Mouse (Mus musculus) heart, postnatal 36 days (tissue): ENCODE data around the gene D10Jhu81e. TPM values are rescaled to one million over a fixed set of nuclear protein-coding genes. Genes with fewer than 3 reads are reported as not detected.

Source experiments
- DNase-seq, 2 experiments: peaks; one replicate each; pipeline ENCODE4 v3.0.0; 2021 to 2022
- intact Hi-C: fragments of 180-260 bp; cut with DNase I; formaldehyde crosslinking; loops from one replicate; pipeline ENCODE4 v1.15.1; 2025
- total RNA-seq, 2 experiments: library from RNA; stranded (reverse); gene quantifications; 2 replicates each; pipeline ENCODE4 v1.2.3; 2021

Gene D10Jhu81e
- total RNA-seq, 2 experiments from 2014 or later: 528 to 541 TPM

DNA sequence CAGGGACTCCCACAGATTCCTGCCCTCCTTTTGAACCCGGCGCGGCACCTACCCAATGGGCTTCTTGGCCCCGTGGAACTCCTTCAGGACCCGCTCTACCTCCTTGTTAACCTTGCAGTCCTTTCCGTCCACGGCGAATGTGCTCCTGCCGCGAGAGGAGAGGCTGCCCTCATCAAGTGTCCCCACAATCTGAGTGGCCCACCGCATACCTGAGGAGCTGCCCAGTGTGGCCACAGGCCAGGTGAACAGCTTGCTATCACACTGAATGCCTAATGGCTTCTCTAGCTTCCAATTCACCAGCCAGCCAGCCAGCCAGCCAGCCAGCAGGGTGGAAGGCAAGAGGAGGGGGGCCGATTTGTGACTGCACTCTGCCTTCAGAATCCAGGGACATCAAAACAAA lies 4.8 kb downstream of the D10Jhu81e start:
- no peak for DNase-seq
- intact Hi-C loops: loop anchor here (5.0 to 10.0 kb wide), 2 partner anchors 137 to 540 kb away; partner anchors contain the start of gene Ube2g2

DNA sequence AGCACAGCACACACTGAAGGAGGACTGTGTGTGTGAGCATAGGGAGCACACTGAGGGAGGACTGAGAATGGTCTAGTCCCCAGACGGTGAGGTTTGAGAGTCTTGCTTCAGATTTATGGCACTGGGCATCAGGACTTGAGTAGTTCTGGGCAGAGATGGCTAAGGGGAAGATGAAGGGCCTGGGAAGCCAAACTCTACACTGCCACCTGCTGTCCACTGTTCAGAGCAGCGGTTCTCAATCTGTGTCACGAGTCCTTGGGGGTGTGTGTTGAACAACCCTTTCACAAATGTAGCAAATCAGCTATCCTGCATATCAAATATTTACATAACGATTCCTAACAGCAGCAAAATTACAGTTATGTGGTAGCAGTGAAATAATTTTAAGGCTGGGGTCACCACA lies 5.7 kb downstream of the D10Jhu81e start:
- intact Hi-C loops: loop anchor here (5.0 to 10.0 kb wide), 2 partner anchors 137 to 539 kb away; partner anchors contain the start of gene Ube2g2

DNA sequence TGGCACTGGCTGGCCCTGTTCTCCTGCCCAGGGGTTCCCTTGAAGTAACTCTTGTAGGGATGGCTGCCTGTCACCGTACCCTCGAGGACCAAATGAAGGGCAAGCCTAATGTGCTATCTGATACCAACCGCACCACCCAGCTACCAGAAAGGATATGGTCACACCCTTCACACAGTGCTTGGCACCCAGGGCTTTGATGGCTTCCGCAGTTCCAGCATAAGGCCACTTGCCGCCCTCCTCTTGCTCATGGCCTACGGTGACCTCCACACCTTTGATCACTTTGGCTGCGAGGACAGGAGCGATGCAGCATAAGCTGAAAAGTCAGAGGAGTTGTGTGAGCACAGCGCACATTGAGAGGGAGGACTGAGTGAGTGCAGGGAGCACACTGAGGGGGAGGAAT lies 6.3 kb downstream of the D10Jhu81e start:
- intact Hi-C loops: loop anchor here (5.0 to 10.0 kb wide), 2 partner anchors 136 to 538 kb away; partner anchors contain the start of gene Ube2g2
- DNase-seq: no peak

More for the DNA sequence above, 5.7 kb downstream of the D10Jhu81e start:
- DNase-seq: peak; percentile 75 to 76

DNA sequence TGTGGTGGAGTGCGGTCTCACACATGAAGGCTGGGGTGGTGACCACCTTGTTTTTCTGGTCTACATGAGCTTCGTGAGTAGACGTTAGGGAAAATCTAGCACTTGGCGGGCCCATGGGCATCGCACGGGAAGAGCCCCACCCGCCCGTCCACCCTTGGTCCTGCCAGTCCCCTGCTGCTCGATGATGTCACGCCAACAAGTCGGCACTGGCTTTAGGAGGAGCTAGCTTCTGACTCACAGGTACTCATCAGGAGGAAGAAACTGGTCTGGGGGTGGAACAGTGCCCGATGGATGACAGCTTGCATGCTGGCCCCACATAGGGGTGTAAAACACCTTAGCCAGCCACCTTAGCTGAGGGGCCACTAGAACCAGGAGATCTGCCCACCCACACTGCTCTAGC lies 6.9 kb downstream of the D10Jhu81e start:
- no peak for DNase-seq
- intact Hi-C loops: loop anchor here (5.0 to 10.0 kb wide), 2 partner anchors 135 to 538 kb away; partner anchors contain the start of gene Ube2g2

DNA sequence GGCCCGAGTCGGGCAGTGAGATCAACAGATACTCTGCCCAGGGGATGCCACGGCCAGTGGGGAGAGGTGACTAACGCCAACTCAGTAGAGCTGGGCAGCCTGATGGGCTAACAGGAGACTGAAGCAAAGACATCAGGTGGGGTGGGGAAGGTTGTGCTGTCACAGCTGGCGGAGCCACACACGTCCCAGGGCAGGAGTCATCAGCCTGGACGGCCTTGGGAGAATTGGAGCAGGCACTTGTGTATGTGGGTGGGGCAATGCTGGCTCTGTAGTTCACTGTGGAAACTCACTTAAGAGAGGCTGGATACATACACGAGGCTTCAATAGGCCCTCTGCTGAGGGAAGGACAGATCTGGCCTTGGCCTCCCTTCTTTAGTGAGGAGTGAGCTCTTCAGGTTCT lies 8.5 kb downstream of the D10Jhu81e start:
- DNase-seq: no peak
- intact Hi-C loops: loop anchor here (5.0 to 10.0 kb wide), 2 partner anchors 134 to 536 kb away; partner anchors contain the start of gene Ube2g2

DNA sequence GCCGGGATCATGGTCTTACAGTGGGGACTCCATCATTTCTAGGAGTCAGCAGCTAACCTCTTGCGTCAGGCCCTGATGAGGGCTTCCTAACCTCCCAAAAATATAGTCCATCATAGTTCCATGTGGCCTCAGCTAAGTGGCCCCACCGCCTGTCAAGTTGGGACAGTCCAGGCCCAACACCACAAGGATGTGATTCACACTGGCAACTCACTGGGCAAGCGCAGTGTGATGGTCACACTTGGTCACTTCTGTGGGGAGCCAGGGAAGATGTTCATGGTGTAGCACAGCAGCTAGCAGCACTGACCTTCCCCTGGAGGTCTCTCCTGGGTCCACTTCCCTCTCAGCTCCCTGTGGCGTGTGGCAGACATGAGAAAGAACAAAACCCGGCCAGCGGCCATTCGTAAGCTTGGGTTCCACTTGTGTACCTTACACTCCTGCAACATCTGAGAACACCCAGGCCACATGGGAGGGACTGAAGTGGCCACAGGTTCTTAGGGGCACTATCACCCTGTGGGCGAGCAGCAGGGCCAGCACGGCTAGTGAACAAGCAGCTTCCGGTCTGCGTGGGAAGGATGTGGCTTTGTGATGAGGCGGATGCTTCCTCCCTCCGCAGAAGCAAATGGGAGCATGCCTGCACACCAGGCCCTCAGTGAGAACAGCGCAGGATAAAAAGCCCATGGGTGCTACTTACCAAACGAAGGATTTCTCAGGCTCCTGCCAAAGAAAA lies 9.1 kb downstream of the D10Jhu81e start:
- intact Hi-C loops: loop anchor here (1.0 to 10.0 kb wide), 3 partner anchors 91 to 536 kb away; partner anchors contain the start of genes Icosl and Ube2g2
- DNase-seq: peak in 1 of 2 experiments; percentile 32

DNA sequence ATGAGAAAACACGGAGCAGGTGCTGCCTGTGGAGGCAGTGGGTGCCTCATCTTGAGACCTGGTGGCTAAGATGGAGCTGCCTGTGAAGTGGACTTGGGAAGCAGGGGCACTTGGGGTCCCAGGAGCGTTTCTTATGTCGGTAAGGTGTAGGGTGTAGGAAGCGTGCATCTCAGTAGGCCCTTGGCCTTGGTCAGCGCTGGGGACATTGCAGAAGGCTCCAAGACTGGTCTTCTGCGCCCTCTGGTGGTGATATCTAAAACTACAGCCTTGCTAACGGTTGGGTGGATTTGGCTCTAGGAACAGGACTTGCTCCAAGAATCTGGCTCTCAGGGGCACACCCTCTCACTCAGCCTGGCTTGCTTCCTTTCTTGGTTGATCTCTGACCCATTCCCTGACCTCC lies 9.7 kb downstream of the D10Jhu81e start:
- intact Hi-C loops: loop anchor here (1.0 to 10.0 kb wide), 3 partner anchors 91 to 535 kb away; partner anchors contain the start of genes Icosl and Ube2g2
- peak; percentile 88 to 89 for DNase-seq

DNA sequence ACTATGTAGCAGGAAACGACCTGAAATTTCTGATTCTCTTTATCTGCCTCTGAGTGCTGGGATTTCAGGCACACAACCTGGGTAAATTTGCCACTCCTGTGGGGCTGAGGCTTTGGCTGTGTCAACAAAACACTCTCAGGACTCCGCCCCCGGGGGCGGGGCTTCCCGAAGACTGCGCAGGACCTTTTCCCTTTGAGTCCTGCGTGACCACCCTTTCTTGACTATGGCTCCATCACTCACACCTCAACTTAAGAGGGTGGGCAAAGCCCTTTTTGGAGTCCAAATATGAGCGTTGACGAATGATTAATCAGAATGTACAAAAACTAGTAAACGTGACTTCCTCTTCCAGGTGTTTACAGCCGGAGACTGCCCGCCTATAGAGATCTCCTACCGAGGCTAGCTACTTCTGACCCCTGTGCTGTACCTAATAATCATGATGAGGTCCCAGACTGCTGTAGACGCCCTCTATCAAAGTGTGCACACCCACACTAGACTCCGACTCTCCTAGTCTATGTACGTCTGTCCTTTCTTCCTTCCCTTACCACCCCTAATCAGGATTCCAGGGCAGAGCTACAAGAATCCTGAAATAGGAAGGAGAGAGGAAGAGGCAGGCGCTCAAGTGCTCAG lies 10.2 kb downstream of the D10Jhu81e start:
- DNase-seq: peak; percentile 62 to 69
- intact Hi-C loops: no loop called here

DNA sequence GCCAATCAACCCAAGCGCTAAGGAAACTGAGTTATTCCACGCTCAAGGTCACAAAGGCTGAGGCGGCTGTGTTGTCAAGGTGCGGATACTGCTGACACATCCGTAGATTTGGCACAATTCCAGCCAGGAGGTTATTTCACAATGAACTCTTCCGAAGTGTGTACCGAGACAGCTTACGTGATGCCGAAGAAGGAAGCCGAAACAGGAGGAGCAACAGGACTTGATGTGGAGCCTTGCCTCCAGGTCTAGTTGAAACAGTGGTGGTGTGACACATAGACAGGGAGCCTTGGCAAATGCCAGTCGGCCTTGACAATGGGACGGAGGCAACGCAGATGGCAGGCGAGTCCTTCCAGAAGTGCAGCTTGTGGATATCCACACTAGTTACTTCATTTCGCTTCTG lies 11.5 kb downstream of the D10Jhu81e start:
- DNase-seq: no peak

DNA sequence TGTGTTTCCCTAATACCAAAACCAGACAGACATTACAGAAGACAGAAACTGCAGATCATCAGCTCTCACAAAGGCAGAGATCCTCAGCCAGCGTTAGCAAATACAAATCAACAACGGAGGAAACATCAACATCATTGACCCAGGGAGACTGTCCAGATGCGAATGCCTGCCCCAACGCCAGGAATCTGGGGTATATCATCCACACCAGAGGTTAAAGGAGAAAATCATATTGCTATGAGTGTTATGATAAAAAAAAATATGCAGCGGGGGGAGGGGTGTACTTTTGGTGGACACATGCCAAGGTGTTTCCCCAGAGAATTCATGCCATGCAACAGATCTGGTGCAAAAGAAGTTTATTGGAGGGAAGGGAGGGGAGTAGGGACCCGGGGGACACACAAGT lies 12.7 kb downstream of the D10Jhu81e start:
- intact Hi-C loops: no loop called here

More for the DNA sequence above, 11.5 kb downstream of the D10Jhu81e start:
- intact Hi-C loops: no loop called here

DNA sequence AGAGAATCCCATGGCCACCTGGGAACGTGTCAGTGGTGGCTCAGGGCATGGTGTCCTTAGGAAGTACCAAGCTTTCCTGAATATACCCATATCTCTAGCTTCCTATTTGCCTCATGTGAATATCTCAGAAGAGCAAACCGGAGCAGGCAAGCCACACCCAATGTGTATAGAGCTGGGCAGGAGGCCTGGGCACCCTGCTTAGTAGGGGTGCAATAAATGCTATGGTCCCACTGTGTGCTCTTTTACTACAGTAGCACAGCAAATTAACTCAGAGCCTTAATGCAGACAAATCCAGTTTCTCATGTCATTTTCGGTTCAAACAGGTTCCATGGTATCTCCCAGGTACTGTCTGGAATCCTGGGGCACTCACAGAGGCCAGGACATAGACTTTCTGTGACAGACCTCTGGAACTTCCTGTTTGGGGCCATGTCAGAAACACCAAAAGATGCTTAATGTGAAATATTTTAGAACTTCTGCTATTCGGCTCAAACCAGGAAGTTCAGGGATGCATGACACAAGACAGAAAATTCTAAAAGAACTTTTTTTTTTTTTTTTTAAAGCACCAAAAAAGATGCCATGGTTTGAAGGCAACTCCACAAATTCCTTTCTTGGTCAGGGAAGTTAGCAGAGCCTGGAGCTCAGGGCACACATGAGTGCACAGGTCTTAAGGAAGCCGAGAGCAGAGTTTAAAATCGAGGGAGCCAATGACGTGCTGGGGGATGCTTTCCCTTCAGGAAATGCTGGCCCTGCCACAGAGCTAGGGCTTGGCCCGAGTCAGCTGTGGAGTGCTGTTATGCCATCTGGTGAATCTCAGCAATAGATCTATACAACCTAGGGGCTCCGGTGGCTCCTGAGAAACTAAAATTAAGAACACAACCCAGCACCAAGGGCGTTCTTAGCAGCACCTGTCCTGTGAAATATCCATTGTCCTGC lies 20.5 kb downstream of the D10Jhu81e start:
- intact Hi-C loops: no loop called here
- no peak for DNase-seq

More for the DNA sequence above, 12.7 kb downstream of the D10Jhu81e start:
- no peak for DNase-seq

DNA sequence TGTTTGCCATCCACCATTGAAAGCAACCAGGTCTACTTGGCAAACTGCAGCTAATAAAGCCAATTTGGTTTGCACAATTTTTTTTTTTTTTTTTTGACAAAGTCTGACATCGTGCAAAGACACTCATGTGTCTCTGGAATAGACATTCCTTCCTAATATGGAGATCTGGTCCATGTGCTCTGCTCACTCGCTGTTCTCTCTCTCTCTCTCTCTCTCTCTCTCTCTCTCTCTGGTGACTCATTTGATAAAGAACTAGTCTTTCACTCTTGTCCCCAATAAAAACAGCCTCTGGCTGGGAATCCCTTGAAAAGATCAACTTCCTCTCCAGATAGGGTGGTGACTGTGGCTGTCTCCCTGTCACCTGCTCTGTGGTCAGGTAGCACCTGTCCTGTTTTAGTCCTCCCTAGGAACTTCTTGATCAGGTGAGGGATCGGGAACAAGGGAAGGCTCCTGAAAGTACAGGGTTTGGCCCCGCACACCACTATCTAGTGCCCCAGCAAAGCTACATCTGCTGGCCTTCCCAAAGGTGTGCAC lies 21.6 kb downstream of the D10Jhu81e start:
- intact Hi-C loops: no loop called here
- no peak for DNase-seq

DNA sequence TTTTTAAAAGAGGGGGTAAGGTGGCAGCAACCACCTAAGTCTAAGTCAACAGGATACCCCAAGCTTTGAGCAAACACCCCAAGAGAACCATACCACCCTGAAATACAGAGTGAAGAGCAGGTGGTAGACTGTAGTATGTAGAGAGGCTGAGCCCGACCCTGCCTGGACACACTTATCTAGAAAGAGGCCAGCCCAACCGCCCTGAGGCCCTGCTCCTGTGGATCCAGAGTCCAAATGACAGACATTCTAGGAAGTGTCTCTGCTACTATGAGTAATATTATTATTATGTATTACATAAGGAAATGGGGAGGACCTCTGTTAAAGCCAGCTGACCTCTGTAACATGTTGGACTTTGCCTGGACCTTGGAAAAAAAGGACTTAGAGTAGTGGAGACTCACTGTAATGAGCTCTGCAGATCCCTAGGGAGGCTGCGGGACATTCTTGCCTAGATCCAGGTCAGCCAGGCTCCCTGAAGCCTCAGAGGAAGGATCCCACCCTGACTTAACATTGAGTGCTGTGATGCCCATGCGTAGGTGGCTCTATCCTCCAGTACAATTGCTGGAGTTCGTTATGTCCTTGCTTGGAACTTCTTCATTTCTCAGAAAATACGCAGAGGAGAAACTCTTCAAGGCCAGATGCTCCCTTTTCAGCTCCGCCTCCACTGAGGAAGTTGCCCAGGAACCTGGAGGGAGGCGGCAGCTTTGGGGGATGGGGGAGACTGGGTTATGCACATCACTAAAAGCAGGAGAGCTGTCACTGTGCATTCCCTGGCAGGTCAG lies 25.7 kb downstream of the D10Jhu81e start:
- intact Hi-C loops: loop anchor here (5.0 kb wide), 1 partner anchor 72 kb away; no protein-coding TSS in a partner anchor
- no peak for DNase-seq

DNA sequence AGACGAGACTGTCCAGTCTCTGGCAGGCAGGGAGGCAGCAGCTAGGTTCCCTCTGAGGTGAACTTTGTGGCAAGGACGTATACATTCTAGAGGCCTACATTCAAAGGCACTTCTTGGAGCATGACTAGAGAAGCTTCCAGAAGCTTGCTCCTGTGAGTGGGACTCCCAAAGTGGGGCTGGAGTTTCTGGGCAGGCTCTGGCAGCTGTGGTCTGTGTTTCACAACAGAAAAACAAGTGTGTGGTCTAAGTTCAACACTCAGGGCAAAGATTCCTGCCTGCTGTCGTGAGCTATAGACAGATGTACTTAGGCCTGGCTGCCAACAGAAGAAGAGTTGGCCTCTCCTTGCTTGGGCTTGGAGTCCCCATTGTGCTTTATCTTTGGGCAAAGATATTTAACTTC lies 28.7 kb downstream of the D10Jhu81e start:
- no peak for DNase-seq
- intact Hi-C loops: loop anchor here (5.0 kb wide), 1 partner anchor 69 kb away; no protein-coding TSS in a partner anchor

DNA sequence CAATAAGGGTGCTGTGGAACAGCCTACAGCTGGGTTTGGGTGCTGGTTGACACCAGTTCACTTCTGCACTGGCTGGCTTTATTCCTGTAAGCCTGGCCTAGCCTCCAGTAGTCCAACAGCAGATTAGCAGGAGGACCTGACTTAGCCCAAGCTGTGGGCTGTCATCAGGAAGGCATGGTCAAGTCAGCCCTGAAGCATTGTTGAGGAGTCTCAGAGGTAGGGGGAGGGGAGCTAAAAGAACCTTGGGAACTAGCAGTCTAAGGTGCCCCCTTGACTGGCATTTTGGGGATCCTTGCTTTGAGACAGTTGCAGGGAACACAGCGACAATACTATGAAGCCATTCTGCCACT lies 29.4 kb downstream of the D10Jhu81e start:
- intact Hi-C loops: loop anchor here (5.0 kb wide), 1 partner anchor 68 kb away; no protein-coding TSS in a partner anchor
- DNase-seq: no peak

DNA sequence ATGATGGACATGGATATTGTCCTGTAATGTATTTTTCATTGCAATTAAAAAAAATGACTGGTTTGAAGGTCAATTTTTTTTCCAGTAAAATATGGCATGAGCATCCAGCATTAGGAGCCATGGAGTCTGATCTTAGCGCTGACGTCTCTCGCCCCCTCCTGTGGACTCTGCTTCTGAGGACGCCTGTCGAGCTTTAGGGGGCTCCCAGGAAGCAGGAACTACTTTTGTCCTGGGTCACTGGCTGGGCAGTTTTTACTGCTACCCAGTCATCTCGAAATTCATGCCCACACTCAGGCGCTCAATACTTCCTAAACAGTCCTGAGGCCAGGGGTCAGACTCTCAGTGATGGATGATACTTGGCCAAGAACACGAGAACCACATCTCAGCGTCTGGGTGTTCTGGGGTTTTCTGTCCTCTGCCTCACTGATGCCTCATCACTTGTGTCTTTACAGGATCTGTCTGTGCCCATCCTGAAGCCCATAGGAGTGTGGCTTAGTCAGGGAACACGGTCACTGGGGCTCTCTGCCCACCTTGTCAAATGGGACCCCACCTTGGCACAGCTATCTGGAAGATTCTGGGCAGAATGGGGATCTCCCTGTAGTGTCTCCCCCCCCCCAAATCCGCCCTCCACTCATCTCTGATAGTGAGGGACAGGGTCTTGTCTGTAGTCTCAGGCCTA lies 29.9 kb downstream of the D10Jhu81e start:
- no peak for DNase-seq
- intact Hi-C loops: loop anchor here (5.0 kb wide), 1 partner anchor 67 kb away; no protein-coding TSS in a partner anchor

DNA sequence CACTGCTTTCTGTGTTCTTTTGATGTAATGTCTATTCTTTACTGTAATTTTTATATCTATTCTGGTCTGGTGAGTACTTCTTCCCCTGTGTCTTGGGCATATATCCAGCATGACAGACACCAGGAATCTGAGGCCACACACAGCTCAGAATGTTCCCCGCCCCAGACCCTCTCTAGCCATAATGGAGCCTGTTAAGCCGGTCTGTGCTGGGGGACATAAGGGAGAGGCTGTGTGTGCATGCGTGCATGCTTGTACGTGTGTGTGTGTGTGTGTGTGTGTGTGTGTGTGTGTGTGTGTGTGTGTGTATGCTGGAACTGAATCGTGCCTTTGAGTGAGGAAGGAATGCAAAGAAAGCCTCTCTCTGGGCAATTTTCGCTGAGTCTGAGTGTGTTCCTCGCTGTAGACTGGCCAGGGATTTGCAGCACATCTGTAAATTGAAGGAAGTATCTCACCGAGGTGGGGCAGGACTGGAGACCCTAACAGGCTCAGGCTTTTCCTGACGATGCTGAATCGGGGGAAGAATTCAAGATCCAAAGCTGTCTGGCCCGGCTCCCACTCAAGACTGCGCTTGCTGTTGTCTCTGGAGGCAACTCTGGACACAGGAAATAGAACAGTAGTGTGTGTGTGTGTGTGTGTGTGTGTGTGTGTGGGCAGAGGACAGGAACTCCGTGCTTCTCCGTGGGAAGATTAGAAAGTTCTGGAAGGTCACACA lies 30.6 kb downstream of the D10Jhu81e start:
- peak; percentile 67 to 70 for DNase-seq
- intact Hi-C loops: no loop called here

DNA sequence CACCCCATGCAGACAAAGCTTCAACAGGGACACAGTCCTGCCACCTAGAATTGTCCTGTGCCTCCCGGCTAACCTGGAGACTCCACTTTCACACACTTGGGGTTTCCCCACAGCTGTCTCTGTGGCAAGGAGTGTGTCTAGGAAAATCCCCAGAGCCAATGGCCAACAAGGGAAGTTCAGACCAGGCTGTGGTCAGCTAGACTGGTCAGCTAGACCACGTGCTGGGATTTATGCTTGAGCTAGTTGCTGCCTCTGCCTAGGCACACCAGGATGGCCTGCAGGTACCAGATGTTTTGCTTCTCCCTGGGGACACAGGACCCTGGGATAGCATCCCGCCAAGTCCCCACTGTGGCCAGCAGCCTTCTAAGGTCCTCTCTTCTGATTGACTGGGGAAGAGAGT lies 32.4 kb downstream of the D10Jhu81e start:
- DNase-seq: no peak
- intact Hi-C loops: no loop called here
